Mouse (Mus musculus) liver, embryonic 14.5 days (tissue): ENCODE results near the gene Gpr171. TPM values are rescaled to one million over a fixed set of nuclear protein-coding genes. Genes with fewer than 3 reads are reported as not detected.
"Not testable (repeated sequence)": the region's sequence is repeated elsewhere in the genome, so short reads cannot be mapped to it uniquely, and the experiment has no call there.

ENCODE experiments used
- ATAC-seq: fragments of 200-750 bp; cut with Nextera tagmentation; 2 replicates; pipeline ENCODE4 v1.8.0; 2017; ENCODE audit warnings: moderate number of reproducible peaks, mild to moderate bottlenecking, moderate library complexity; ENCODE audit not compliant: insufficient read depth
- DNase-seq, 3 experiments: peaks; one replicate each; pipeline ENCODE4 v3.0.0-alpha.2; 2012 to 2013; ENCODE audit warnings: low read depth in 3 of 3, low spot score in 3 of 3
- H3K27ac ChIP-seq: fragments of 300-500 bp; sonication (generic); 2 replicates; pipeline ENCODE4 v1.5.1; 2014; ENCODE audit warnings: moderate library complexity, mild to moderate bottlenecking, control low read depth, inconsistent platforms
- H3K27me3 ChIP-seq: fragments of 300-500 bp; sonication (generic); 2 replicates; pipeline ENCODE4 v1.6.1; 2014; ENCODE audit warnings: mild to moderate bottlenecking, low read length, moderate library complexity; ENCODE audit not compliant: control insufficient read depth, insufficient read depth
- H3K36me3 ChIP-seq: fragments of 300-500 bp; sonication (generic); replicated peaks from 2 replicates; pipeline ENCODE4 v1.6.1; 2014; ENCODE audit warnings: low read depth; ENCODE audit not compliant: control insufficient read depth, insufficient read depth
- H3K4me1 ChIP-seq, 2 experiments: fragments of 200-500 bp in 1 of 2; fragments of 300-500 bp in 1 of 2; sonication (generic) in 1 of 2; replicated peaks; 2 replicates each; pipeline ENCODE4 v1.6.1; 2012 to 2014; ENCODE audit warnings: antibody characterized with exemption in 1 of 2, inconsistent platforms in 1 of 2, low read length in 1 of 2; ENCODE audit not compliant: control insufficient read depth in 2 of 2, insufficient read depth in 2 of 2
- H3K4me2 ChIP-seq: fragments of 300-500 bp; sonication (generic); 2 replicates; pipeline ENCODE4 v1.6.1; 2014; ENCODE audit warnings: low read depth, mild to moderate bottlenecking, control low read depth, moderate library complexity
- H3K4me3 ChIP-seq, 2 experiments: fragments of 200-500 bp in 1 of 2; fragments of 300-500 bp in 1 of 2; sonication (generic) in 1 of 2; 2 replicates each; pipeline ENCODE4 v1.5.1; 2012 to 2014; ENCODE audit warnings: low read depth in 2 of 2, low read length in 2 of 2, mild to moderate bottlenecking in 2 of 2, control low read depth in 1 of 2, inconsistent platforms in 1 of 2, moderate library complexity in 1 of 2; ENCODE audit not compliant: insufficient read depth in 1 of 2
- H3K9ac ChIP-seq: fragments of 300-500 bp; sonication (generic); replicated peaks from 2 replicates; pipeline ENCODE4 v1.6.1; 2014; ENCODE audit warnings: mild to moderate bottlenecking, control low read depth, moderate library complexity
- H3K9me3 ChIP-seq: fragments of 300-500 bp; sonication (generic); 2 replicates; pipeline ENCODE4 v1.6.1; 2016; ENCODE audit warnings: low read length, mixed read lengths; ENCODE audit not compliant: control insufficient read depth
- CTCF ChIP-seq: IDR thresholded peaks from 2 replicates; pipeline ENCODE4 v1.5.1; 2016; ENCODE audit warnings: antibody characterized with exemption, low read depth, control low read depth
- EP300 ChIP-seq: IDR thresholded peaks from 2 replicates; pipeline ENCODE4 v1.6.1; 2016; ENCODE audit warnings: antibody characterized with exemption, low read depth
- WGBS: fragments of 180-500 bp; shearing (Covaris S2); extraction: QIAGEN DNeasy Blood & Tissue Kit; methylation state at CpG from one replicate; pipeline ENCODE4 v1.1.7; 2014; ENCODE audit not compliant: insufficient replicate concordance; 5-methylcytosine and 5-hydroxymethylcytosine counted together
- polyA plus RNA-seq, 2 experiments: library from polyadenylated mRNA; depleted of rRNA in 1 of 2; stranded (reverse) in 1 of 2; unstranded in 1 of 2; fragments of >200 nt; fragmentation: Nextera tagmentation in 1 of 2; extraction: Ambion mirVana in 1 of 2; gene quantifications; 2 replicates each; pipeline versions ENCODE4 v1.2.1 to v1.2.3; 2012 to 2014

The Gpr171 gene
- polyA plus RNA-seq, 2 experiments, result 0.32 to 1.0 TPM

GRCm38 (mm10) chr3:59111944-59112343 is 10.3 kb upstream of the Gpr171 start:
- H3K4me1 ChIP-seq, result peaks cover 0 to 8% of the 10 kb centered on the region in 2 experiments; a peak in 2 of 4 replicates
- H3K4me2 ChIP-seq, result no peak overlapping the region
- ATAC-seq, result no peak
- no peak overlapping the region for H3K27ac ChIP-seq
- no peaks in the 10 kb centered on the region for H3K36me3 ChIP-seq
- no peak for TF ChIP-seq CTCF
- no peak for DNase-seq
- H3K9me3 ChIP-seq, result no peaks in the 10 kb centered on the region
- H3K4me3 ChIP-seq, result no peak overlapping the region
- WGBS, result 65% methylated on average over 3 of the region's 3 CpGs
- H3K27me3 ChIP-seq, result no peaks in the 10 kb centered on the region
- no peak overlapping the region for H3K9ac ChIP-seq

- not testable (repeated sequence) for H3K4me2 ChIP-seq, H3K36me3 ChIP-seq, H3K27me3 ChIP-seq, H3K4me1 ChIP-seq, H3K27ac ChIP-seq, ATAC-seq, H3K9me3 ChIP-seq, H3K4me3 ChIP-seq, H3K9ac ChIP-seq, DNase-seq
- 72% methylated on average over 3 of the region's 3 CpGs for WGBS
Measured at GRCm38 (mm10) chr3:59109834-59110233, 8.2 kb upstream of the Gpr171 start.

- no peak overlapping the region for H3K9ac ChIP-seq
- H3K4me1 ChIP-seq, result peaks cover 0 to 10% of the 10 kb centered on the region in 2 experiments; a peak in 2 of 4 replicates
- 64% methylated on average over 4 of the region's 4 CpGs for WGBS
- H3K36me3 ChIP-seq, result no peaks in the 10 kb centered on the region
- H3K4me3 ChIP-seq, result no peak overlapping the region
- no peaks in the 10 kb centered on the region for H3K27me3 ChIP-seq
- no peak overlapping the region for H3K4me2 ChIP-seq
- H3K9me3 ChIP-seq, result no peaks in the 10 kb centered on the region
- ATAC-seq (no peak), DNase-seq (no peak)
- H3K27ac ChIP-seq, result no peak overlapping the region
- TF ChIP-seq CTCF (no peak), EP300 (no peak)
Measured at GRCm38 (mm10) chr3:59107439-59107838, 5.8 kb upstream of the Gpr171 start.

GRCm38 (mm10) chr3:59104462-59104861 is 2.8 kb upstream of the Gpr171 start:
- Histone ChIP-seq H3K27me3 (no peaks in the 10 kb centered on the region), H3K4me2 (no peak overlapping the region), H3K27ac (no peak overlapping the region), H3K9ac (no peak overlapping the region), H3K4me3 (no peak overlapping the region), H3K4me1 (peaks cover 0 to 11% of the 10 kb centered on the region in 2 experiments; a peak in 2 of 4 replicates), H3K9me3 (no peaks in the 10 kb centered on the region), H3K36me3 (no peaks in the 10 kb centered on the region)
- peak; percentile 68; the same call in 1 of the 2 replicates for ATAC-seq
- TF ChIP-seq CTCF, result no peak
- TF ChIP-seq EP300, result no peak
- DNase-seq, result no peak
- WGBS, result 13% methylated on average over 4 of the region's 4 CpGs

GRCm38 (mm10) chr3:59102146-59102545 is 525 bp upstream of the Gpr171 start:
- ATAC-seq (no peak), DNase-seq (no peak)
- H3K27ac ChIP-seq, result no peak overlapping the region
- H3K9me3 ChIP-seq, result no peaks in the 10 kb centered on the region
- no peaks in the 10 kb centered on the region for H3K27me3 ChIP-seq
- H3K36me3 ChIP-seq, result no peaks in the 10 kb centered on the region
- peaks cover 0 to 15% of the 10 kb centered on the region in 2 experiments; a peak in 3 of 4 replicates for H3K4me1 ChIP-seq
- no peak overlapping the region for H3K9ac ChIP-seq
- WGBS, result 53% methylated on average over 2 of the region's 2 CpGs
- TF ChIP-seq EP300, result no peak
- no peak for TF ChIP-seq CTCF
- no peak overlapping the region for H3K4me2 ChIP-seq
- no peak overlapping the region for H3K4me3 ChIP-seq

GRCm38 (mm10) chr3:59098540-59098939 is 3.1 kb downstream of the Gpr171 start:
- no peak overlapping the region for H3K4me3 ChIP-seq
- no peak for ATAC-seq
- no peaks in the 10 kb centered on the region for H3K9me3 ChIP-seq

More at GRCm38 (mm10) chr3:59098540-59098939, 3.1 kb downstream of the Gpr171 start:
- Histone ChIP-seq H3K4me1 (peaks cover 0 to 6% of the 10 kb centered on the region in 2 experiments; a peak in 3 of 4 replicates), H3K27me3 (no peaks in the 10 kb centered on the region), H3K4me2 (no peak overlapping the region), H3K9ac (no peak overlapping the region), H3K36me3 (no peaks in the 10 kb centered on the region), H3K27ac (no peak overlapping the region)
- WGBS, result 20% methylated on average over 10 of the region's 10 CpGs
- TF ChIP-seq CTCF (no peak), EP300 (no peak)
- no peak for DNase-seq
